In the genomic region with DNA sequence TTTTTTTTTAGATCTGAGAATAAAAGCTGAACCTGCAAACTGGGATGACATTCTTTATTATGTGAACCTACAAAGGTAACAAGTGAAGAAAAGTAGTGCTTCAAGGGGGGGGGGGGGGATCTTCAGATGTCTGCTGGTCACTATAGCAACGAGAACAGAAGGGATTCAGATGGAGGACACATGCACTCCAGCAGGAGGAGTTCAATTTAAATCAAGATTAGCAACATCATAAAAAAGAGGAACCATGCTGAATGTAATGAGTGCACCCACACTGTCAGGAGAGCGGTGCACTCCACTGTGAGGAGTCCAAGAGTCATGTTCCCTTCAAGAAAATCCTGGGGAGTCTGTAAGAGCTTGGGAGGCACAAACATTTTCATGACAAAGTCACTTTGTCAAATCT, we compare ENCODE assay signal across 14 mouse cellular contexts.
DNase-seq lines count a peak whose midpoint lies in the region; ATAC-seq lines count a peak whose summit lies in the region.
"Had no signal": no experiment of that assay in that cellular context is flagged by ENCODE, and none has a peak within 500 bp of the region (broad histone marks: within the 10 kb centered on the region; RNA-seq: fewer than 3 reads in every experiment).

No protein-coding gene starts in this region.

- 36% methylated on average over 2 of the region's 2 CpGs for WGBS in forebrain, embryonic 13.5 days
- WGBS in midbrain, embryonic 13.5 days = 14% methylated on average over 2 of the region's 2 CpGs

- H3K27ac ChIP-seq in forebrain, embryonic 13.5 days = no peak overlapping the region
- H3K27ac ChIP-seq in midbrain, embryonic 13.5 days = no peak overlapping the region
- H3K27ac ChIP-seq: liver, embryonic 12.5 days had no signal

- peak; percentile 66; the same call in 1 of the 2 replicates for ATAC-seq in forebrain, embryonic 13.5 days
- peak; percentile 72 for ATAC-seq in midbrain, embryonic 13.5 days
- ATAC-seq: liver, embryonic 12.5 days had no signal

- no peaks in the 10 kb centered on the region for H3K36me3 ChIP-seq in forebrain, embryonic 13.5 days (ENCODE audit: poor library complexity, severe bottlenecking)
- no peaks in the 10 kb centered on the region for H3K36me3 ChIP-seq in midbrain, embryonic 13.5 days
- H3K36me3 ChIP-seq: heart, embryonic 12.5 days; liver, embryonic 12.5 days had no signal

- DNase-seq in left cerebral cortex, postnatal 25 days (ENCODE audit: low spot score in 2 of 2) = peak; percentile 10 to 61
- DNase-seq in left cerebral cortex, postnatal 4 days = no peak
- DNase-seq in brain, adult 2 months (ENCODE audit: low read depth, low spot score) = peak; percentile 33
- DNase-seq in ovary, postnatal 36 days (ENCODE audit: low spot score) = no peak
- DNase-seq in thymus, postnatal 14 days = no peak
- DNase-seq: cerebellum, adult 2 months; gastrocnemius, postnatal 36 days; kidney, adult 2 months; thymus, postnatal 25 days had no signal

- no peaks in the 10 kb centered on the region for H3K27me3 ChIP-seq in forebrain, embryonic 13.5 days
- H3K27me3 ChIP-seq in midbrain, embryonic 13.5 days = no peaks in the 10 kb centered on the region
- H3K27me3 ChIP-seq: heart, embryonic 12.5 days; liver, embryonic 12.5 days had no signal

- H3K4me1 ChIP-seq in forebrain, embryonic 13.5 days = no peaks in the 10 kb centered on the region
- H3K4me1 ChIP-seq in midbrain, embryonic 13.5 days (replicated peaks) = peaks cover 7% of the 10 kb centered on the region; the same call in 1 of the 2 replicates
- H3K4me1 ChIP-seq: heart, embryonic 12.5 days; liver, embryonic 12.5 days had no signal

- H3K4me3 ChIP-seq in forebrain, embryonic 13.5 days = no peak overlapping the region
- H3K4me3 ChIP-seq in midbrain, embryonic 13.5 days (replicated peaks) = no peak overlapping the region
- H3K4me3 ChIP-seq: erythroblast, embryonic 14.5 days; heart, embryonic 12.5 days; liver, embryonic 12.5 days had no signal

- no peak overlapping the region for H3K9ac ChIP-seq in forebrain, embryonic 13.5 days
- H3K9ac ChIP-seq in midbrain, embryonic 13.5 days (replicated peaks) = no peak overlapping the region
- H3K9ac ChIP-seq: heart, embryonic 12.5 days; liver, embryonic 12.5 days had no signal

- H3K4me2 ChIP-seq in forebrain, embryonic 13.5 days = no peak overlapping the region
- no peak overlapping the region for H3K4me2 ChIP-seq in midbrain, embryonic 13.5 days (replicated peaks)
- H3K4me2 ChIP-seq: heart, embryonic 12.5 days; liver, embryonic 12.5 days had no signal

- intact Hi-C loops in left cerebral cortex, postnatal 25 days (cut with DNase I) = loop anchor here (5.0 to 10.0 kb wide), 2 partner anchors 106 to 597 kb away; no protein-coding TSS in a partner anchor
- intact Hi-C loops in left cerebral cortex, postnatal 4 days (cut with DNase I) = no loop called here

- no peaks in the 10 kb centered on the region for H3K9me3 ChIP-seq in forebrain, embryonic 13.5 days (replicated peaks)
- no peaks in the 10 kb centered on the region for H3K9me3 ChIP-seq in midbrain, embryonic 13.5 days
- H3K9me3 ChIP-seq: heart, embryonic 12.5 days; liver, embryonic 12.5 days had no signal

Comparison
In these comparisons a context has a peak if more than half of its experiments do, and no peak if none do; other contexts are left out.
1. DNase-seq: peak in left cerebral cortex, postnatal 25 days (2 of 2) and brain, adult 2 months (single experiment); none in left cerebral cortex, postnatal 4 days (single experiment), ovary, postnatal 36 days (single experiment) and thymus, postnatal 14 days (single experiment).